Mouse (Mus musculus): ENCODE data around the gene Rfx4. TPM values are rescaled to one million over a fixed set of nuclear protein-coding genes. Genes with fewer than 3 reads are reported as not detected.
A peak's percentile ranks its signal among the peaks of the same experiment; 100 is the strongest.

Rfx4 gene
- total RNA-seq (2021) (under 1 TPM in 1 of 2 experiments, not detected in 1; 0.09 TPM), polyA plus RNA-seq (2012; rRNA removed) (0.06 TPM in 1 of 2 replicates, not detected in the other)
- long read RNA-seq: 0 reads

DNA sequence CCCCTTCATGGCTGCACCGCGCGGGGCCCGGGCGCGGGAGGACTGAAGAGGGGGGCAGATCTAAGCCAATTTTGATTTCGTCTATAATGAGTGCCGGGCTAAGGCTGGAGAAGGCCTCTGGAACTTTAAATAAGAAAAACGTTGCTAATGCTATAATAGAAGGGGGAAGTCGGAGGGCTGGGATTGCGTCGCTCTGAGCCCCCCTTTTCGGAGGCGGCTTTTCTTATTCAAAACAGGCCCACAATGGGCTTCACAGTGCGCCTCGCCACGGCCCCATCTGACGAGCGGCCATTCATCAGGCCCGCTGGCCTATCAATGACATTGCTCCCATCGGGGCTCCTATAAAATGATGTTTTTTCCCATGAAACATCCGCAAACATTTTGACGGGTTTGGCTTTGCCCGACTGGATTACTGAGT is at the start of gene Rfx4:
Rfx4 (plus strand) TSS at position 277 of the 418 bp plus-strand sequence.
- Histone ChIP-seq H3K27ac (no peak within 1 kb of the TSS), H3K9ac (ENCODE audit: low read depth, low read length) (no peak within 1 kb of the TSS), H3K4me3 (peak within 1 kb of the TSS; percentile 36), H3K36me3 (ENCODE audit: control insufficient read depth, insufficient read depth, low read length) (no peaks in the 10 kb centered on the region), H3K27me3 (ENCODE audit: control insufficient read depth, insufficient read depth, low read length) (peaks cover 31% of the 10 kb centered on the region), H3K79me2 (replicated peaks; ENCODE audit: control insufficient read depth, insufficient read depth, low read length) (no peaks in the 10 kb centered on the region), H3K4me1 (ENCODE audit: control insufficient read depth, insufficient read depth, low read length) (no peaks in the 10 kb centered on the region)
- intact Hi-C loops (cut with DNase I): no loop called here
- 2% methylated on average over 24 of the region's 24 CpGs for WGBS
- no peak for TF ChIP-seq EP300 (IDR thresholded peaks at IDR 0.05; ENCODE audit: insufficient read depth, low read depth, low read length)
- TF ChIP-seq POLR2A (IDR thresholded peaks at IDR 0.05; ENCODE audit: insufficient read depth, low read depth, low read length): no peak
- TF ChIP-seq CTCF (IDR thresholded peaks at IDR 0.05): no peak
- DNase-seq: no peak

DNA sequence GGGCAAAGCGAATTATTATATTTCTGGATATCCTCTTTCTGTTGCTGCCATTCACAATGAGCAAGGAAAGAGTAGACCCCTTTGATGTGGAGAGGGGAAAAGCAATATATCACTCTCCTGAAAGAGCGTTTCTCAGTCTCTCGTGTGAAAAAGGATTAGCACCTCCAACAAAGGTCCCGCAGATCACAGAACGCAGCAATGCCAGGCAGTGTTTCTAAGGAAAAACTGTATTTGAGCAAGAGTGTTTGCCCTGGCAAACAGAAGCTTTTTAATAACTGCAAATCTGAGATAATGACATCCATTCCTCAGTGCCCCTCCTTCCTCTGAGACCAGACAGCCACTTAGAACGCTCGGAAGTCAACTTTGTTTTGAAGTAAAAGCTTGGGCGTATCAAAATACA is 49.3 kb upstream of the Rfx4 start:
- Histone ChIP-seq H3K27ac (peak overlapping the region; percentile 8; the same call in 1 of the 2 replicates), H3K9ac (ENCODE audit: low read depth, low read length) (no peak overlapping the region), H3K27me3 (ENCODE audit: control insufficient read depth, insufficient read depth, low read length) (no peaks in the 10 kb centered on the region), H3K36me3 (ENCODE audit: control insufficient read depth, insufficient read depth, low read length) (peaks cover 5% of the 10 kb centered on the region), H3K4me1 (ENCODE audit: control insufficient read depth, insufficient read depth, low read length) (peaks cover 2% of the 10 kb centered on the region; the same call in 1 of the 2 replicates), H3K4me3 (no peak overlapping the region), H3K79me2 (replicated peaks; ENCODE audit: control insufficient read depth, insufficient read depth, low read length) (no peaks in the 10 kb centered on the region)
- WGBS: 85% methylated on average over 8 of the region's 8 CpGs
- intact Hi-C loops (cut with DNase I): loop anchor here (5.0 kb wide), 2 partner anchors 281 to 341 kb away; no protein-coding TSS in a partner anchor
- TF ChIP-seq EP300 (IDR thresholded peaks at IDR 0.05; ENCODE audit: insufficient read depth, low read depth, low read length) (no peak), CTCF (IDR thresholded peaks at IDR 0.05) (no peak), POLR2A (IDR thresholded peaks at IDR 0.05; ENCODE audit: insufficient read depth, low read depth, low read length) (no peak)
- no peak for DNase-seq

DNA sequence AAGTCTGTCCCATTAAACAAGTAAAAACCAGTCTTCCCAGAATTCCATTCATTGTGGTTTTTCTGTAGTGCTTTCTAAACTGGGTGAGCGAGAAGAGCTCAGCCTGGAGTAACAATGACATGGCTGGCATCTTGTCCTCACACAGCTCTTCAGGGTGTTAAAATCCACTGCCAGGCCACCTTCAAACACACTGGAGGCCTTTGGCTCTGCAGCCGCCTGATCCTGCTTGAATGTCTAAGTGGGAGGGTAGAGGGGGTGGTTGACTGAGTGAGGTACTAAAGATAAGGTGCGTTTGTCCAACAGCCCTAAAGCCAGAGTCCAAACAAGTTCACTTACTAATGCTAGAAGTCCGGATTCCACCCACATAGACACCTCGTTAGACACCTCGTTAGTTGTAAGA is 48.6 kb upstream of the Rfx4 start:
- TF ChIP-seq EP300 (IDR thresholded peaks at IDR 0.05; ENCODE audit: insufficient read depth, low read depth, low read length): 0 out of 2 replicates have a peak, but pooled peaks have one; percentile 40
- TF ChIP-seq POLR2A (IDR thresholded peaks at IDR 0.05; ENCODE audit: insufficient read depth, low read depth, low read length): no peak
- no peak for TF ChIP-seq CTCF (IDR thresholded peaks at IDR 0.05)
- peaks cover 2% of the 10 kb centered on the region; the same call in 1 of the 2 replicates for H3K4me1 ChIP-seq (ENCODE audit: control insufficient read depth, insufficient read depth, low read length)
- H3K36me3 ChIP-seq (ENCODE audit: control insufficient read depth, insufficient read depth, low read length): peaks cover 3% of the 10 kb centered on the region; the same call in 1 of the 2 replicates
- no peak overlapping the region for H3K4me3 ChIP-seq
- H3K79me2 ChIP-seq (replicated peaks; ENCODE audit: control insufficient read depth, insufficient read depth, low read length): no peaks in the 10 kb centered on the region
- peak overlapping the region; percentile 8; the same call in 1 of the 2 replicates for H3K27ac ChIP-seq
- DNase-seq: peak in 1 of 2 experiments; percentile 35
- H3K9ac ChIP-seq (ENCODE audit: low read depth, low read length): no peak overlapping the region
- intact Hi-C loops (cut with DNase I): loop anchor here (5.0 kb wide), 2 partner anchors 280 to 340 kb away; no protein-coding TSS in a partner anchor
- WGBS: 54% methylated on average over 6 of the region's 6 CpGs
- no peaks in the 10 kb centered on the region for H3K27me3 ChIP-seq (ENCODE audit: control insufficient read depth, insufficient read depth, low read length)

DNA sequence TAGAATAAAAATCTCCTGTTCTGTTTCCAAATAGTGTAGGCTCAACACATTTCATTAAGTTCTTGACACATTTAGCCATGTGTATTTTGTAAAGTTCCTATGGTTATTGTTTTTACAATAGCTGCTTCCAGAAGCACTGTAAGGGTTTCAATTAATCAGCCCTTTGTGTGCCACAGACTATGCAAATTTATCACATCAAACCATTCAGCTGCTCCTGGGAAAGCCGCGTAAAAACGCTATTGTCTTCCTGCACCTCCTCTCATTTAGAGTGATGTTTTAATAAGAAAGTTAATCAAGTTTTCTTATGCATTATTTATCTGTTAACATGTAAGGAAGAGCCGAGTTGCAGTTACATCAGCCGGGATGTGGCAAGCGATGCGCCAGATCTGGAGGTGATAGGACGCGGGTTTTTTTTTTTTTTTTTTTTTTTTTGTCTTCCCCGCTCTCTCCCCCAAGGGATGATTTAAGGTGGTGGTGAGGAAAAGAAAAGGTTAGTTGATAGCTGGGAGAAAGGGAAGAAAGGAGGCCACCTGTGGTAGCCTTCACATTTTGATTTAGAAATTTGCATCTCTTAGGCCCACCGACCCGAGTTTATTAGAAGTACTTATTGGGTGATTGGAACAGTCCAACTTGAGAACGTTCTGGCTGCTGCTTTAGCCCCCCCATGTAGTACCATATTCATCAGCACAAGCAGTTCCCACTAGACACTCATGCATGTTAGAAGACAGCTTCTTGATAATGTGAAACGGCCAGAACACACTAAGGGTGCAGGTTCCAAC is 47.9 kb upstream of the Rfx4 start:
- no peak overlapping the region for H3K27ac ChIP-seq
- no peaks in the 10 kb centered on the region for H3K27me3 ChIP-seq (ENCODE audit: control insufficient read depth, insufficient read depth, low read length)
- H3K9ac ChIP-seq (ENCODE audit: low read depth, low read length): no peak overlapping the region
- intact Hi-C loops (cut with DNase I): loop anchor here (5.0 kb wide), 2 partner anchors 279 to 339 kb away; no protein-coding TSS in a partner anchor
- no peak for DNase-seq
- peaks cover 2% of the 10 kb centered on the region; the same call in 1 of the 2 replicates for H3K4me1 ChIP-seq (ENCODE audit: control insufficient read depth, insufficient read depth, low read length)
- no peaks in the 10 kb centered on the region for H3K79me2 ChIP-seq (replicated peaks; ENCODE audit: control insufficient read depth, insufficient read depth, low read length)
- no peak overlapping the region for H3K4me3 ChIP-seq
- TF ChIP-seq EP300 (IDR thresholded peaks at IDR 0.05; ENCODE audit: insufficient read depth, low read depth, low read length) (no peak), POLR2A (IDR thresholded peaks at IDR 0.05; ENCODE audit: insufficient read depth, low read depth, low read length) (no peak), CTCF (IDR thresholded peaks at IDR 0.05) (no peak)
- WGBS: 78% methylated on average over 14 of the region's 14 CpGs
- H3K36me3 ChIP-seq (ENCODE audit: control insufficient read depth, insufficient read depth, low read length): peaks cover 3% of the 10 kb centered on the region; the same call in 1 of the 2 replicates

DNA sequence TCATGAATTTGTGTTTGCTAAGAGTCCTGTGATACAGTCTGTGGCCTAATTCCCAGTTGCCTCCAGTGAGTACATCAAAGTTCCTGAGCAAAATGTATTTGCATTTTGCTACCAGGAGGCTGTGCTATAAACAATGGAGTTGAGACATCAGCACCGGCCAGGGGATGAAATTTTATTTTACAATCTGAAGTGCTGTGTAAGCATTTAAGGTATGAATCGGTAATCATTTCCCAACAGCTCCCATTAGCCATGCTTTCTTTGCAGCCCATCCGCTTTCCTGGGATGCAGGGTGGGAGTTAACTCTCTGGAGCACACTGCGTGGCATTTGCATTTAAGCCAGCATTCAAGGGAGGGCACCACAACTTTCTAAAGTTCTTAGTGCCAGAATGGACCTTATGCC is 45.7 kb upstream of the Rfx4 start:
- Histone ChIP-seq H3K36me3 (ENCODE audit: control insufficient read depth, insufficient read depth, low read length) (peaks cover 3% of the 10 kb centered on the region; the same call in 1 of the 2 replicates), H3K27ac (no peak overlapping the region), H3K79me2 (replicated peaks; ENCODE audit: control insufficient read depth, insufficient read depth, low read length) (no peaks in the 10 kb centered on the region), H3K4me3 (no peak overlapping the region), H3K9ac (ENCODE audit: low read depth, low read length) (no peak overlapping the region), H3K27me3 (ENCODE audit: control insufficient read depth, insufficient read depth, low read length) (no peaks in the 10 kb centered on the region), H3K4me1 (ENCODE audit: control insufficient read depth, insufficient read depth, low read length) (peaks cover 2% of the 10 kb centered on the region; the same call in 1 of the 2 replicates)
- WGBS: 57% methylated on average over 4 of the region's 4 CpGs
- no peak for DNase-seq
- TF ChIP-seq POLR2A (IDR thresholded peaks at IDR 0.05; ENCODE audit: insufficient read depth, low read depth, low read length): no peak
- TF ChIP-seq EP300 (IDR thresholded peaks at IDR 0.05; ENCODE audit: insufficient read depth, low read depth, low read length): no peak
- peak; percentile 61 for TF ChIP-seq CTCF (IDR thresholded peaks at IDR 0.05)
- intact Hi-C loops (cut with DNase I): loop anchor here (1.0 to 5.0 kb wide), 2 partner anchors 63 to 127 kb away; no protein-coding TSS in a partner anchor

Data from heart, adult 2 months (tissue).